Mouse (Mus musculus) liver, embryonic 14.5 days (tissue): ENCODE results near the gene Map3k5. TPM values are rescaled to one million over a fixed set of nuclear protein-coding genes. Genes with fewer than 3 reads are reported as not detected.
A peak's percentile ranks its signal among the peaks of the same experiment; 100 is the strongest.

Experiments used
- ATAC-seq: fragments of 200-750 bp; cut with Nextera tagmentation; 2 replicates; pipeline ENCODE4 v1.8.0; 2017; ENCODE audit warnings: moderate number of reproducible peaks, mild to moderate bottlenecking, moderate library complexity; ENCODE audit not compliant: insufficient read depth
- DNase-seq, 3 experiments: peaks; one replicate each; pipeline ENCODE4 v3.0.0-alpha.2; 2012 to 2013; ENCODE audit warnings: low read depth in 3 of 3, low spot score in 3 of 3
- H3K27ac ChIP-seq: fragments of 300-500 bp; sonication (generic); 2 replicates; pipeline ENCODE4 v1.5.1; 2014; ENCODE audit warnings: moderate library complexity, mild to moderate bottlenecking, control low read depth, inconsistent platforms
- H3K27me3 ChIP-seq: fragments of 300-500 bp; sonication (generic); 2 replicates; pipeline ENCODE4 v1.6.1; 2014; ENCODE audit warnings: mild to moderate bottlenecking, low read length, moderate library complexity; ENCODE audit not compliant: control insufficient read depth, insufficient read depth
- H3K36me3 ChIP-seq: fragments of 300-500 bp; sonication (generic); replicated peaks from 2 replicates; pipeline ENCODE4 v1.6.1; 2014; ENCODE audit warnings: low read depth; ENCODE audit not compliant: control insufficient read depth, insufficient read depth
- H3K4me1 ChIP-seq, 2 experiments: fragments of 200-500 bp in 1 of 2; fragments of 300-500 bp in 1 of 2; sonication (generic) in 1 of 2; replicated peaks; 2 replicates each; pipeline ENCODE4 v1.6.1; 2012 to 2014; ENCODE audit warnings: antibody characterized with exemption in 1 of 2, inconsistent platforms in 1 of 2, low read length in 1 of 2; ENCODE audit not compliant: control insufficient read depth in 2 of 2, insufficient read depth in 2 of 2
- H3K4me2 ChIP-seq: fragments of 300-500 bp; sonication (generic); 2 replicates; pipeline ENCODE4 v1.6.1; 2014; ENCODE audit warnings: low read depth, mild to moderate bottlenecking, control low read depth, moderate library complexity
- H3K4me3 ChIP-seq, 2 experiments: fragments of 200-500 bp in 1 of 2; fragments of 300-500 bp in 1 of 2; sonication (generic) in 1 of 2; 2 replicates each; pipeline ENCODE4 v1.5.1; 2012 to 2014; ENCODE audit warnings: low read depth in 2 of 2, low read length in 2 of 2, mild to moderate bottlenecking in 2 of 2, control low read depth in 1 of 2, inconsistent platforms in 1 of 2, moderate library complexity in 1 of 2; ENCODE audit not compliant: insufficient read depth in 1 of 2
- H3K9ac ChIP-seq: fragments of 300-500 bp; sonication (generic); replicated peaks from 2 replicates; pipeline ENCODE4 v1.6.1; 2014; ENCODE audit warnings: mild to moderate bottlenecking, control low read depth, moderate library complexity
- H3K9me3 ChIP-seq: fragments of 300-500 bp; sonication (generic); 2 replicates; pipeline ENCODE4 v1.6.1; 2016; ENCODE audit warnings: low read length, mixed read lengths; ENCODE audit not compliant: control insufficient read depth
- CTCF ChIP-seq: IDR thresholded peaks from 2 replicates; pipeline ENCODE4 v1.5.1; 2016; ENCODE audit warnings: antibody characterized with exemption, low read depth, control low read depth
- EP300 ChIP-seq: IDR thresholded peaks from 2 replicates; pipeline ENCODE4 v1.6.1; 2016; ENCODE audit warnings: antibody characterized with exemption, low read depth
- WGBS: fragments of 180-500 bp; shearing (Covaris S2); extraction: QIAGEN DNeasy Blood & Tissue Kit; methylation state at CpG from one replicate; pipeline ENCODE4 v1.1.7; 2014; ENCODE audit not compliant: insufficient replicate concordance; 5-methylcytosine and 5-hydroxymethylcytosine counted together
- polyA plus RNA-seq, 2 experiments: library from polyadenylated mRNA; depleted of rRNA in 1 of 2; stranded (reverse) in 1 of 2; unstranded in 1 of 2; fragments of >200 nt; fragmentation: Nextera tagmentation in 1 of 2; extraction: Ambion mirVana in 1 of 2; gene quantifications; 2 replicates each; pipeline versions ENCODE4 v1.2.1 to v1.2.3; 2012 to 2014

Gene Map3k5
- polyA plus RNA-seq, 2 experiments: 1.0 to 1.1 TPM

GRCm38 (mm10) chr10:19991237-19991865 lies 57.1 kb downstream of the Map3k5 start:
- H3K9ac ChIP-seq: no peak overlapping the region
- H3K36me3 ChIP-seq: no peaks in the 10 kb centered on the region
- no peaks in the 10 kb centered on the region; a peak in 1 of 4 replicates for H3K4me1 ChIP-seq
- no peaks in the 10 kb centered on the region for H3K9me3 ChIP-seq
- no peak for ATAC-seq
- H3K4me3 ChIP-seq: no peak overlapping the region
- no peak for DNase-seq
- no peaks in the 10 kb centered on the region for H3K27me3 ChIP-seq
- no peak overlapping the region for H3K4me2 ChIP-seq
- H3K27ac ChIP-seq: no peak overlapping the region
- 45% methylated on average over 3 of the region's 3 CpGs for WGBS
- TF ChIP-seq CTCF (no peak), EP300 (no peak)

DNA sequence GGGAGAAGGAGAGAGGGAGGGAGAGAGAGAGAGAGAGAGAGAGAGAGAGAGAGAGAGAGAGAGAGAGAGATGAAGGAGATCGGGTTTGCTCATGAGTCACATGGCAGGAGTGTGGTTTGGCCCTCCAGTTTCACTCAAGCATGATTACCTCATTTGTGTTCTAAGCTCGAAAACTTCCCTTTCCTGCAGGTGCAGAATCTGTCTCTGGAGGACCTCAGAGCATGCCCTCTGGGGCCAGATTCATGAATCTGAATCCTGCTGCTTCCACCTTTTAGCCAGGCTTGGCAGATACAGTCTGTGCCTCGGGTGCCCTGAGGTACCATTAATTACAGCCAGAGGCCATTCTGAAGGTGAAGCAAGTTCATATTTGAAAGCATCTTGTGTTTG lies 57.6 kb downstream of the Map3k5 start:
- no peak overlapping the region for H3K4me2 ChIP-seq
- no peaks in the 10 kb centered on the region; a peak in 1 of 4 replicates for H3K4me1 ChIP-seq
- H3K36me3 ChIP-seq: no peaks in the 10 kb centered on the region
- no peaks in the 10 kb centered on the region for H3K27me3 ChIP-seq
- H3K27ac ChIP-seq: no peak overlapping the region
- no peak overlapping the region for H3K9ac ChIP-seq
- ATAC-seq (no peak), DNase-seq (peak in 1 of 3 experiments; percentile 6)
- H3K4me3 ChIP-seq: no peak overlapping the region
- WGBS: 32% methylated on average over 3 of the region's 3 CpGs
- no peaks in the 10 kb centered on the region for H3K9me3 ChIP-seq
- no peak for TF ChIP-seq EP300
- no peak for TF ChIP-seq CTCF

DNA sequence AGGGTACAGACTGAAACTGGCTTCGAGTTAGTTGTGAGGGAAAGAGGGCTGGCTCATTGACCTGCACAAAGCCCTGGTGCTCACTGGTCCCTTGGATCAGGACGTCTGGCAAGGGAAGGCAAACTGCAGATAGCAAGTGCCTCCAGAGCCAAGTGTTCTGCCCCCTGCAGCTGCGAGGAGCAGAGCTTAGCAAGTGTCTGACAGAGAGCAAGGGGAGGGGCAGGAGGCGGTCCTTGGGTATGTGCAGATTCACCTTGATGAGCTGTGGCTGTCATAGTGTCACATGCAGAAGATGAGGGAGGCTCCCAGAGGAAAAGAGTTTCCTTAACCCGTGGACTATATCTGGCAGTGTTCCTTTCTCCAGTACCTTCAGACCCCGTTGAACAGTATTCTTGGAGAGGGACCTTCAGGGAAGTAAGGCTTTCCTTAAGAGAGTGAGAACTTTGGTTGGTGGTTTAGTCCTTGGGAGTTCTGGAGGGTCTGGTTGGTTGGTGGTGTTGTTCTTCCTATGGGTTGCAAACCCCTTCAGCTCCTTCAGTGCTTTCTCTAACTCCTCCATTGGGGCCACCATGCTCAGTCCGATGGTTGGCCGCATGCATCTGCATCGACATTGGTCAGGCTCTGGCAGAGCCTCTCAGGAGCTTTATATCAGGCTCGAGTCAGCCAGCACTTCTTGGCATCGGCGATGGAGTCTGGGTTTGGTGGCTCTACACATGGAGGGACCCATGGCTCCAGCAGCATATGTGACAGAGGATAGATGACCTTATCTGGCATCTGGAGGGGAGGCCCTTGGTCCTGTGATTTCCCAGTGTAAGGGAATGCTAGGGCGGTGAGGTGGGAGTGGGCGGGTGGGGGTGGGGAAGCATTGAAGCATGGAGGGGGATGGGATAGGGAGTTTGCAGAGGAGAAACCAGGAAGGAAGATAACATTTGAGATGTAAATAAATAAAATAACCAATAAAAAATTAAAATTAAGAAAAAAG lies 60.5 kb downstream of the Map3k5 start:
- 56% methylated on average over 14 of the region's 14 CpGs for WGBS
- DNase-seq (no peak), ATAC-seq (no peak)
- no peak overlapping the region for H3K4me3 ChIP-seq
- H3K36me3 ChIP-seq: no peaks in the 10 kb centered on the region
- H3K9me3 ChIP-seq: no peaks in the 10 kb centered on the region
- no peaks in the 10 kb centered on the region for H3K27me3 ChIP-seq
- no peaks in the 10 kb centered on the region; a peak in 1 of 4 replicates for H3K4me1 ChIP-seq
- no peak overlapping the region for H3K4me2 ChIP-seq
- H3K27ac ChIP-seq: no peak overlapping the region
- TF ChIP-seq CTCF (no peak), EP300 (no peak)
- no peak overlapping the region for H3K9ac ChIP-seq

DNA sequence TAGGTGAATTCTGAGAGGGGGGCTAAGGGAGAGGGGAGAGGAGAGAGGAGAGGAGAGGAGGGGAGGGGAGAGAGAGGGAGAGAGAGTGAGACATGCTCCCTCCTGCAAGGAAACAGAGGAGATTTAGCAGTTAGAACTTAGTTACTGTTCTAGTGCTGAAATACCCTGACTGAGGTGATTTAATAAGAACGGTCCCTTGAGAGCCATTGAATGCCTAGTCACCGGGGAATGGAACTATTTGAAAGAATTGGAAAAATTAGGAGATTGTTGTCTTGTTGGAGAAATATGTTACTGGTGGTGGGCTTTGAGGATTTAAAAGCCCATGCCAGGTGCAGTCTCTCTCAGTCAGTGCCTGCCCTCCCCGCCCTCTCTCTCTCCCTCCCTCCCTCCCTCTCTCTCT lies 61.9 kb downstream of the Map3k5 start:
- TF ChIP-seq EP300 (no peak), CTCF (no peak)
- H3K9me3 ChIP-seq: no peaks in the 10 kb centered on the region
- no peak overlapping the region for H3K4me3 ChIP-seq
- no peaks in the 10 kb centered on the region for H3K4me1 ChIP-seq
- H3K36me3 ChIP-seq: no peaks in the 10 kb centered on the region
- no peak overlapping the region for H3K9ac ChIP-seq
- 64% methylated on average over 3 of the region's 3 CpGs for WGBS
- ATAC-seq (no peak), DNase-seq (no peak)
- no peak overlapping the region for H3K27ac ChIP-seq
- H3K4me2 ChIP-seq: no peak overlapping the region
- no peaks in the 10 kb centered on the region for H3K27me3 ChIP-seq
